Mouse (Mus musculus) stomach, embryonic 15.5 days (tissue): ENCODE measurements around the gene Slc25a48. TPM values are rescaled to one million over a fixed set of nuclear protein-coding genes. Genes with fewer than 3 reads are reported as not detected.

Source experiments
- ATAC-seq: fragments of 200-750 bp; cut with Nextera tagmentation; 2 replicates; pipeline ENCODE4 v1.8.0; 2017; ENCODE audit warnings: low read depth, moderate number of reproducible peaks, moderate TSS enrichment; ENCODE audit not compliant: insufficient read depth, low FRiP score
- H3K27ac ChIP-seq: fragments of 300-500 bp; sonication (generic); 2 replicates; pipeline ENCODE4 v1.5.1; 2015; ENCODE audit warnings: mild to moderate bottlenecking, inconsistent platforms
- H3K27me3 ChIP-seq: fragments of 300-500 bp; sonication (generic); replicated peaks from 2 replicates; pipeline ENCODE4 v1.6.1; 2015; ENCODE audit warnings: inconsistent platforms
- H3K36me3 ChIP-seq: fragments of 300-500 bp; sonication (generic); 2 replicates; pipeline ENCODE4 v1.6.1; 2015; ENCODE audit warnings: inconsistent platforms
- H3K4me1 ChIP-seq: fragments of 300-500 bp; sonication (generic); 2 replicates; pipeline ENCODE4 v1.6.1; 2015; ENCODE audit warnings: inconsistent platforms
- H3K4me2 ChIP-seq: fragments of 300-500 bp; sonication (generic); 2 replicates; pipeline ENCODE4 v1.6.1; 2015; ENCODE audit warnings: mild to moderate bottlenecking, inconsistent platforms
- H3K4me3 ChIP-seq: fragments of 300-500 bp; sonication (generic); replicated peaks from 2 replicates; pipeline ENCODE4 v1.5.1; 2015; ENCODE audit warnings: inconsistent platforms
- H3K9ac ChIP-seq: fragments of 300-500 bp; sonication (generic); 2 replicates; pipeline ENCODE4 v1.6.1; 2015; ENCODE audit warnings: inconsistent platforms
- H3K9me3 ChIP-seq: fragments of 300-500 bp; sonication (generic); 2 replicates; pipeline ENCODE4 v1.6.1; 2016; ENCODE audit warnings: inconsistent platforms
- WGBS: fragments of 180-500 bp; shearing (Covaris S2); methylation state at CpG from one replicate; pipeline ENCODE4 v1.1.7; 2015; 5-methylcytosine and 5-hydroxymethylcytosine counted together
- polyA plus RNA-seq: library from polyadenylated mRNA; unstranded; fragments of >200 nt; fragmentation: Nextera tagmentation; extraction: Ambion mirVana; gene quantifications from 2 replicates; pipeline ENCODE4 v1.2.1, GENCODE M21; 2015

The Slc25a48 gene
- polyA plus RNA-seq, result 0.23 and 0.33 TPM in 2 replicates

GRCm38 (mm10) chr13:56438211-56439075 lies at the start of gene Slc25a48:
Gene Slc25a48, plus strand, starts transcription at chr13:56438355.
- H3K4me3 ChIP-seq, result peak within 1 kb of the TSS; percentile 42
- H3K4me2 ChIP-seq, result peak within 1 kb of the TSS; percentile 91
- peaks cover 13% of the 10 kb centered on the region; the same call in 1 of the 2 replicates for H3K4me1 ChIP-seq
- H3K36me3 ChIP-seq, result no peaks in the 10 kb centered on the region
- ATAC-seq, result peak; percentile 57
- H3K27me3 ChIP-seq, result peaks cover 35% of the 10 kb centered on the region
- 2% methylated on average over 51 of the region's 51 CpGs for WGBS
- H3K27ac ChIP-seq, result no peak within 1 kb of the TSS
- no peaks in the 10 kb centered on the region for H3K9me3 ChIP-seq
- H3K9ac ChIP-seq, result no peak within 1 kb of the TSS

GRCm38 (mm10) chr13:56397572-56397971 lies 40.6 kb upstream of the Slc25a48 start:
- peak; percentile 35; the same call in 1 of the 2 replicates for ATAC-seq
- Histone ChIP-seq H3K4me3 (no peak overlapping the region), H3K27me3 (no peaks in the 10 kb centered on the region), H3K36me3 (no peaks in the 10 kb centered on the region), H3K4me1 (peaks cover 10% of the 10 kb centered on the region; the same call in 1 of the 2 replicates), H3K27ac (peak overlapping the region; percentile 35; the same call in 1 of the 2 replicates), H3K9me3 (no peaks in the 10 kb centered on the region), H3K4me2 (no peak overlapping the region), H3K9ac (no peak overlapping the region)
- 26% methylated on average over 5 of the region's 5 CpGs for WGBS

- H3K9ac ChIP-seq, result no peak overlapping the region
- no peaks in the 10 kb centered on the region for H3K36me3 ChIP-seq
- H3K9me3 ChIP-seq, result no peaks in the 10 kb centered on the region
- H3K27ac ChIP-seq, result no peak overlapping the region
- no peak for ATAC-seq
- no peak overlapping the region for H3K4me3 ChIP-seq
- H3K27me3 ChIP-seq, result no peaks in the 10 kb centered on the region
- 64% methylated on average over 4 of the region's 4 CpGs for whole genome bisulfite sequencing
- no peak overlapping the region for H3K4me2 ChIP-seq
- peaks cover 10% of the 10 kb centered on the region; the same call in 1 of the 2 replicates for H3K4me1 ChIP-seq
Measured at GRCm38 (mm10) chr13:56401186-56401585, 37.0 kb upstream of the Slc25a48 start.

DNA sequence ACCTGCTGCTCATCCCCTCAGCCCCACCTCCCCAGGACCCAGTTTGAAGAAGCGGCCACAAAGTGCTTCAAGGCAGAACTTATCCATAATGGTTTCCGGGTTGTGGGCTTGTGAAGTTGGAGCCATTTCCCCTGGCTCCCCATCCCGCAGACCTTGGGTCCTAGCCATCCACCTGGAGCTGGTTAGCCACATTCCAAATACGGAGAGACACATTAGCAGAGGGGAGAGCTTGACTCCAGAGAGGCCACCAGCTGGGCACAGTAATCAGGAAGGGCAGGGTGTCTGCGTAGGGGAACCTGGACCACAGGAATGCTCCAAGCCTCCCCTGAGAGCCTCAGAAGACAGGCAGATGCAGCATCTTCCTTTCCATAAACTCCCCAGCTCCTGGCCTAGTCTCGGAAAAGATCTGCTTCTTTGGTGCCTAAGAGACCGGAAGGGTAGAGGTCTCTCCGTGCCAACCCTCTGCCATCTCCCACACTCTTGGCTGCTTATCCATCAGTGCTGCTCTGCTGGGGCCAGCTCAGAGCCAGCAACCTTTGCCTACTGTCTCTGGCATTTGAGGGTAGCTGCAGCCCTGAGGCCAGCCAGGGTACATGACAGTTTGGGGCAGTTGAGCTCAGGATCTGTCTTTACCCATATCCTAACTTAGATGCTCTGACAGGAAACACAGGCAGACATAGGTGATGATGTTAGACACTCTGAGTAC lies 34.6 kb upstream of the Slc25a48 start:
- WGBS, result 80% methylated on average over 8 of the region's 8 CpGs
- no peaks in the 10 kb centered on the region for H3K27me3 ChIP-seq

GRCm38 (mm10) chr13:56404511-56405140 lies 33.5 kb upstream of the Slc25a48 start:
- WGBS, result 61% methylated on average over 6 of the region's 6 CpGs
- H3K4me2 ChIP-seq, result no peak overlapping the region
- H3K9me3 ChIP-seq, result no peaks in the 10 kb centered on the region
- no peak overlapping the region for H3K27ac ChIP-seq
- no peaks in the 10 kb centered on the region for H3K4me1 ChIP-seq
- no peak overlapping the region for H3K4me3 ChIP-seq
- H3K36me3 ChIP-seq, result no peaks in the 10 kb centered on the region
- H3K9ac ChIP-seq, result no peak overlapping the region
- no peaks in the 10 kb centered on the region for H3K27me3 ChIP-seq
- ATAC-seq, result no peak

More for the DNA sequence above, 34.6 kb upstream of the Slc25a48 start:
- no peak for ATAC-seq
- Histone ChIP-seq H3K4me3 (no peak overlapping the region), H3K36me3 (no peaks in the 10 kb centered on the region), H3K27ac (no peak overlapping the region), H3K4me2 (no peak overlapping the region), H3K4me1 (no peaks in the 10 kb centered on the region), H3K9ac (no peak overlapping the region), H3K9me3 (no peaks in the 10 kb centered on the region)

DNA sequence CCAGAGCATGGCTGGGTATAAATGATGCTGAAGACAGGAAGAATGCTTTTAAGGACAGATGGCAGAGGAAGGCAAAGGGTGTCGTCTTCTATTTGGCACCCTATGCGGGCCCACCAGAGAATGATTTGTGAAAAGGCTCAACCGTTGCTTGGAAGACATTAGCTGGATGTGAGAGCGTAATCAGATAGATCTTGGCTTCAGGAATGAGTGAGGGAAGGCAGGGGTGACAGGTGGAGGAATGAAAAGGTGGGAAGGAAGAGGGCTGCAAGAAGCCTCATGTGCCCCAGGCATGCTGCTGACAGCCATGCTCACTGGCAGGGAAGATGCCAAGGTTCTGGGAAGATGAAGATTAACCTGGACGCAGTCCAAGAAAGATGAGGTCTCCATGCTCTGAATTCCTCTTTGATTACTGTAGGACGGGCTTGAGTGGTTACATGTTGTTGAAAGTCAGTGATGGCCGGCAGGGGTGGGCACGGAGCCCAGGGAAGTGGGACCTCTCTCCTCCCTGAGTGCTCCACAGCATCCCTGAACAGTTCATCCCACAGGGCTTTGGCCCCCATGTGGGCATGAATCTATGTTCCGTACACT lies 25.8 kb upstream of the Slc25a48 start:
- Histone ChIP-seq H3K9ac (no peak overlapping the region), H3K4me2 (no peak overlapping the region), H3K36me3 (no peaks in the 10 kb centered on the region), H3K27ac (no peak overlapping the region), H3K4me3 (no peak overlapping the region), H3K27me3 (no peaks in the 10 kb centered on the region), H3K4me1 (no peaks in the 10 kb centered on the region), H3K9me3 (no peaks in the 10 kb centered on the region)
- 80% methylated on average over 9 of the region's 9 CpGs for WGBS
- no peak for ATAC-seq

GRCm38 (mm10) chr13:56418685-56419483 lies 19.3 kb upstream of the Slc25a48 start:
- H3K36me3 ChIP-seq, result no peaks in the 10 kb centered on the region
- ATAC-seq, result no peak
- H3K9ac ChIP-seq, result no peak overlapping the region
- H3K9me3 ChIP-seq, result no peaks in the 10 kb centered on the region
- H3K4me2 ChIP-seq, result no peak overlapping the region
- 22% methylated on average over 13 of the region's 13 CpGs for WGBS
- 0 out of 2 replicates have a peak, but pooled peaks cover 3% of the 10 kb centered on the region for H3K27me3 ChIP-seq
- no peak overlapping the region for H3K4me3 ChIP-seq
- H3K27ac ChIP-seq, result no peak overlapping the region
- H3K4me1 ChIP-seq, result peaks cover 3% of the 10 kb centered on the region; the same call in 1 of the 2 replicates

DNA sequence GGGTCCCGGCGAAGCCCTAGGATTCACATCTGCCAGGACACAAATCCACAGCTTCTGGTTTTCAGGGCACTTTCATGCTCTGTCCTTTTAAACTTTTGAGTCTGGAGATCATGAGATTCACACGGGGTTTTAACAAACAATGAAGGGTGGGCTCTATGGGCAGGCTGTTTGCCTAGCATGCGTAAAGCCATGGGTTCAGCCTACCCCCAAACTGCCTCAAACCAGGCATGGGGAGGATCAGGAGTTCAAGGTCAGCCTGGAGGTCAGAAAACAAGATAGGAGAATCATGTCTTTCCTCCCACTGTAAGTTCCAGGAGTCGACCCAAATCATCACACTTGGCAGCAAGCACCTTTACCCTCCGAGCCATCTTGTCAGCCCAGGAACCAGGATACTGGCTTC lies 18.6 kb upstream of the Slc25a48 start:
- Histone ChIP-seq H3K36me3 (no peaks in the 10 kb centered on the region), H3K27ac (no peak overlapping the region), H3K4me2 (no peak overlapping the region), H3K4me1 (peaks cover 3% of the 10 kb centered on the region; the same call in 1 of the 2 replicates), H3K27me3 (0 out of 2 replicates have a peak, but pooled peaks cover 3% of the 10 kb centered on the region), H3K9me3 (no peaks in the 10 kb centered on the region), H3K4me3 (no peak overlapping the region), H3K9ac (no peak overlapping the region)
- ATAC-seq, result no peak
- WGBS, result 56% methylated on average over 6 of the region's 6 CpGs

DNA sequence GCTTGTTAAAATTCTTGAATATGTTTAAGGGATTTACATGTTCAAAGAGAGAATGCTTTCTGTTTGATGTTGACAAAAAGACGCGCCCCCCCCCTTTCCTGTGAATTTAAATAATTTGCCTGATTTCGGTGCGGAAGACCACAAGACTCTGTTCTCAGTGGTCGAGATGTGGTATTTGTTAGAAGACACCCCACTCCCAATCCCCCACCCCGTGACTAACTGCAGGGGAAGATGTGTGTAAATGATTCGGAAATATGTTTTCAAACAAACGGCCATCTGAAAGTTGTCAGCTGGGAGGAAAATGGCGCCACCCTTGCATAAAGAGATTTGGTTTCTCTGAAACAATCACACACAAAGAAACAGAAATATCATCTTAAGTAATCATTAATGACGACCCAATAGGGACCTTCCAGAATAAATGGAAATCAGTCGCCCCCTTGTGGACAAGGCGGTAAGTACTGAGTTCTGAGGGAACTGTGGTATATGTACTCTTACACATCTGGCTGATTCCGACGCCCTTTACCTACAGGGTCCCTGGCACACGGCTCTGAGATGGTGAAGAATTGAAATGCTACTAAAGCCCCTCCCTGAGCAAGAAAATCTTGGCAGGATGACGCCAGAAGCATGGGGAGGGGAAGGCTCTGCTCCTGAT lies 16.0 kb upstream of the Slc25a48 start:
- Histone ChIP-seq H3K4me1 (peaks cover 3% of the 10 kb centered on the region; the same call in 1 of the 2 replicates), H3K9ac (no peak overlapping the region), H3K9me3 (no peaks in the 10 kb centered on the region), H3K4me2 (peak overlapping the region; percentile 31; the same call in 1 of the 2 replicates), H3K4me3 (no peak overlapping the region), H3K27me3 (0 out of 2 replicates have a peak, but pooled peaks cover 3% of the 10 kb centered on the region), H3K27ac (no peak overlapping the region), H3K36me3 (no peaks in the 10 kb centered on the region)
- ATAC-seq, result no peak; the same call in 1 of the 2 replicates
- 14% methylated on average over 16 of the region's 16 CpGs for WGBS

DNA sequence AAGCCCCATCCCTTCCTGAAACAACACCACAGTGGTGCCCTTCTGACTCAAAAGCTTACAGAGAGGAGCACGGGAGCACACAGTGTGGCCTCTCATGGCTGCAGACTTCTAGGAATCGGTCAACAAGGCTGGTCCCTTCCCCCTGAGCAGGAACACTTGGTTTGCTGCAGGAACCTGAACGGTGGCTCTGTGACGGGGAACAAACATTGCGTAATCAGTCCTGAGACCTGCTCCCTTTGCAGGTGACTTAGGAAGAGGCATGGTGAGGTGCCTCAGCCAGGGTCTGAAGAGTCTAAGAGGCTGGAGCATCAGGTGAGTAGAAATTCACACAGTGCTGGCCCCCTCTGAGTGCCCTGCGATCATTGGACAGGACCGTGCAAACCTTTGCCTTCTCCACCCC lies 12.2 kb upstream of the Slc25a48 start:
- Histone ChIP-seq H3K4me3 (no peak overlapping the region), H3K27ac (no peak overlapping the region), H3K9ac (no peak overlapping the region), H3K36me3 (no peaks in the 10 kb centered on the region), H3K4me2 (no peak overlapping the region), H3K4me1 (peaks cover 3% of the 10 kb centered on the region; the same call in 1 of the 2 replicates), H3K27me3 (0 out of 2 replicates have a peak, but pooled peaks cover 3% of the 10 kb centered on the region), H3K9me3 (no peaks in the 10 kb centered on the region)
- 62% methylated on average over 7 of the region's 7 CpGs for WGBS
- ATAC-seq, result peak; percentile 19; the same call in 1 of the 2 replicates
